Mouse (Mus musculus) megakaryocyte-erythroid progenitor cell, adult 5-6 weeks (primary cell): ENCODE results near the gene Tes3-ps. TPM values are rescaled to one million over a fixed set of nuclear protein-coding genes. Genes with fewer than 3 reads are reported as not detected.

Experiments used
- ATAC-seq: replicated peaks from 2 replicates; pipeline ENCODE4 v1.8.0; 2016; ENCODE audit warnings: mild to moderate bottlenecking, inconsistent platforms; ENCODE audit not compliant: severe bottlenecking, poor library complexity, low FRiP score, low TSS enrichment
- total RNA-seq, 2 experiments: library from RNA; stranded (forward) in 1 of 2; stranded (reverse) in 1 of 2; fragments of 200-1000, 215-1000 nt in 1 of 2; fragments of >200 nt in 1 of 2; fragmentation: Nextera tagmentation in 1 of 2; gene quantifications; 2 replicates each; pipeline ENCODE4 v1.2.3; 2014 to 2017

Gene Tes3-ps
- total RNA-seq, 2 experiments from 2014 or later: 0.20 to 6.5 TPM

GRCm38 (mm10) chr13:49480057-49480456 is 13.1 kb upstream of the Tes3-ps start:
- no peak for ATAC-seq

DNA sequence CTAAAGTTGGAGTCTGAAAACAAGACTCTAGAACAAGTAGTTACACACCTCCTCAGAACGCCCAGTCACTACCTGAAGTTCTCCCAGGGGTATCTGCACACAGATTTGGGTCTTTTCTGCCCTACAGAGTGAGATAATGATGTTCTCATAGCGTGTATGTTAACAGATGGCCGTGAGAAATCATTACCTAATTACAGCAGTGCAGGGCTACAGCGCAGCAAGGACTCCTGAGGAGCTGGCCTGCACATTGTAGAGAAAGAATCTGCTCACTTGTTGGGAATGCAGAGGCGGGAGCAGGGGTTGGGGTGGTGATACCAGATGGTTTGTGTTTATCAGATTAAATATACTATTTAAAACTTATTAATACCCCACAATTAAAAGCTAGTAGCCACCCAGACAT is 12.6 kb upstream of the Tes3-ps start:
- ATAC-seq: no peak

GRCm38 (mm10) chr13:49485388-49485787 is 7.7 kb upstream of the Tes3-ps start:
- no peak for ATAC-seq

DNA sequence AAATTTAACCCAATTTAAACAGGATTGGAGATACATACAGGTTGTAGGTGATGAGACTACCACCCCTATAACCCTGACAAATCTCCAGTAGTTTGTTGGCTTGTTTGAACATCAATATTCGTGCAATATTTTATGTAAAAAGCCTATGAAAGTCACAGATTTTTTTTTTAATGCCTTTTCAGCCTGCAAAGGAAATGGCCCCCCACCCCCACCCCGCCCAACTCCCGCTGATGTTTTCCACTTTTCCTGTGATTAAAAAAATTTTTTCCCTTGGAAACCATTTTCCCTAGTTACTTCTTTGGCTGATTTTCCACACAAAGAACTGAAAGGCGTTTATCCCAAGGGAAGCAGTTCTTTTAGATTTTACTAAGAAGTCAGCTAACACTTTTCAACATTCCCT is 11.4 kb downstream of the Tes3-ps start, which contains the start of gene Ecm2:
Gene Ecm2 (plus strand): TSS at position 301 of the 400 bp plus-strand sequence.
- no peak for ATAC-seq

GRCm38 (mm10) chr13:49505776-49506175 is 12.7 kb downstream of the Tes3-ps start:
- ATAC-seq: no peak

DNA sequence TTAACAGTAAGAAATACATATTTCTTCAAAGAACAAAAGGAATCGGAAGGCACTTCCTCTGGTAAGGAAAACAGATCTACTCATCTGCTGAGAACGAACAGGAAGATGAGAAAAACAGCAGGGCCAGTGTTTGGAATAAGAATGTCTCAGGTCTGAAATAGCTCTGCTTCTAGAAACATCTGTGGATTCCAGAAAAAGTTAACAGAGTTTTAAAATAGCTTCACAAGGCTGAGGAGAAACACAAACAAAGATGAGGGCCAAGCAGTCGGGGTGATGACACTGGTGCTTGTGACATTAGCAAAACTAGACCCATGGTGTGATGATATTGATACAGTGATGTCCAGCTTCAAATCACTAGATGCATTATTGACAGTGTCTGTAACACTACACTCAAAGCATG is 14.1 kb downstream of the Tes3-ps start:
- no peak for ATAC-seq

- ATAC-seq: no peak
Observed at GRCm38 (mm10) chr13:49518761-49519160, 25.6 kb downstream of the Tes3-ps start.

GRCm38 (mm10) chr13:49526235-49526634 is 33.1 kb downstream of the Tes3-ps start:
- ATAC-seq: no peak

- ATAC-seq: no peak
Observed at GRCm38 (mm10) chr13:49530636-49531035, 37.5 kb downstream of the Tes3-ps start.

GRCm38 (mm10) chr13:49536946-49537345 is 43.8 kb downstream of the Tes3-ps start:
- ATAC-seq: no peak

GRCm38 (mm10) chr13:49538693-49539092 is 45.6 kb downstream of the Tes3-ps start:
- ATAC-seq: no peak

GRCm38 (mm10) chr13:49544279-49544678 is 51.2 kb downstream of the Tes3-ps start, which contains the start of gene Aspn:
Aspn (plus strand) TSS chr13:49544443.
- no peak for ATAC-seq

GRCm38 (mm10) chr13:49545646-49546045 is 52.5 kb downstream of the Tes3-ps start:
- no peak for ATAC-seq

Other genes starting within 250 kb of the Tes3-ps start
- gene Susd3, start 244.6 kb upstream of the Tes3-ps start, total RNA-seq (2014; fragmentation: Nextera tagmentation): 0.70 and 3.1 TPM in 2 replicates
- gene Susd3, start 244.6 kb upstream of the Tes3-ps start, total RNA-seq (2017): 1.6 TPM in 1 of 2 replicates, not detected in the other
- gene Fgd3, start 173.0 kb upstream of the Tes3-ps start, total RNA-seq (2014; fragmentation: Nextera tagmentation): 4.5 and 5.0 TPM in 2 replicates
- 4.6 and 5.2 TPM in 2 replicates for gene Fgd3, start 173.0 kb upstream of the Tes3-ps start, total RNA-seq (2017)
- gene Bicd2, start 151.7 kb upstream of the Tes3-ps start, total RNA-seq (2014; fragmentation: Nextera tagmentation): 14.8 and 16.1 TPM in 2 replicates
- 18.3 and 26.2 TPM in 2 replicates for gene Bicd2, start 151.7 kb upstream of the Tes3-ps start, total RNA-seq (2017)
- gene Ippk, start 72.1 kb upstream of the Tes3-ps start, total RNA-seq (2014; fragmentation: Nextera tagmentation): 8.9 and 9.8 TPM in 2 replicates
- 13.0 and 13.2 TPM in 2 replicates for gene Ippk, start 72.1 kb upstream of the Tes3-ps start, total RNA-seq (2017)
- 0.12 TPM in 1 of 2 replicates, not detected in the other for gene Ecm2, start 11.5 kb downstream of the Tes3-ps start, total RNA-seq (2014; fragmentation: Nextera tagmentation)
- gene Ecm2, start 11.5 kb downstream of the Tes3-ps start, total RNA-seq (2017): 0.46 TPM in 1 of 2 replicates, not detected in the other
- gene Aspn, start 51.1 kb downstream of the Tes3-ps start, total RNA-seq (2014; fragmentation: Nextera tagmentation): not detected in 2 replicates
- not detected in 2 replicates for gene Aspn, start 51.1 kb downstream of the Tes3-ps start, total RNA-seq (2017)
- not detected in 2 replicates for gene Omd, start 89.1 kb downstream of the Tes3-ps start, total RNA-seq (2014; fragmentation: Nextera tagmentation)
- 0.47 TPM in 1 of 2 replicates, not detected in the other for gene Omd, start 89.1 kb downstream of the Tes3-ps start, total RNA-seq (2017)
- not detected in 2 replicates for gene Ogn, start 114.7 kb downstream of the Tes3-ps start, total RNA-seq (2014; fragmentation: Nextera tagmentation)
- not detected in 2 replicates for gene Ogn, start 114.7 kb downstream of the Tes3-ps start, total RNA-seq (2017)
- gene Cenpp, start 159.5 kb downstream of the Tes3-ps start, total RNA-seq (2014; fragmentation: Nextera tagmentation): 44.6 and 44.7 TPM in 2 replicates
- 33.8 and 43.8 TPM in 2 replicates for gene Cenpp, start 159.5 kb downstream of the Tes3-ps start, total RNA-seq (2017)
- gene Nol8, start 159.8 kb downstream of the Tes3-ps start, total RNA-seq (2014; fragmentation: Nextera tagmentation): 43.9 and 63.1 TPM in 2 replicates
- 60.7 and 71.4 TPM in 2 replicates for gene Nol8, start 159.8 kb downstream of the Tes3-ps start, total RNA-seq (2017)
- gene Iars, start 188.8 kb downstream of the Tes3-ps start, total RNA-seq (2014; fragmentation: Nextera tagmentation): 77.6 and 124 TPM in 2 replicates
- 90.4 and 105 TPM in 2 replicates for gene Iars, start 188.8 kb downstream of the Tes3-ps start, total RNA-seq (2017)